Mouse (Mus musculus) stomach, embryonic 16.5 days (tissue): ENCODE measurements around the gene St8sia1. TPM values are rescaled to one million over a fixed set of nuclear protein-coding genes. Genes with fewer than 3 reads are reported as not detected.

ENCODE experiments used
- ATAC-seq: fragments of 200-750 bp; cut with Nextera tagmentation; 2 replicates; pipeline ENCODE4 v1.8.0; 2017; ENCODE audit warnings: moderate number of reproducible peaks, moderate TSS enrichment; ENCODE audit not compliant: insufficient read depth, low FRiP score
- H3K27ac ChIP-seq: fragments of 300-500 bp; sonication (generic); 2 replicates; pipeline ENCODE4 v1.5.1; 2014; ENCODE audit warnings: low read length
- H3K27me3 ChIP-seq: fragments of 300-500 bp; sonication (generic); 2 replicates; pipeline ENCODE4 v1.6.1; 2014; ENCODE audit warnings: low read length, control low read depth, mixed read lengths; ENCODE audit not compliant: control insufficient read depth, insufficient read depth
- H3K36me3 ChIP-seq: fragments of 300-500 bp; sonication (generic); 2 replicates; pipeline ENCODE4 v1.6.1; 2014; ENCODE audit warnings: low read length; ENCODE audit not compliant: control insufficient read depth, insufficient read depth
- H3K4me1 ChIP-seq: fragments of 300-500 bp; sonication (generic); 2 replicates; pipeline ENCODE4 v1.6.1; 2014; ENCODE audit warnings: low read length, control low read depth, mixed read lengths; ENCODE audit not compliant: control insufficient read depth, insufficient read depth
- H3K4me2 ChIP-seq: fragments of 300-500 bp; sonication (generic); 2 replicates; pipeline ENCODE4 v1.6.1; 2014; ENCODE audit warnings: low read depth, low read length, mixed read lengths
- H3K4me3 ChIP-seq: fragments of 300-500 bp; sonication (generic); replicated peaks from 2 replicates; pipeline ENCODE4 v1.5.1; 2014; ENCODE audit warnings: mild to moderate bottlenecking, low read length
- H3K9ac ChIP-seq: fragments of 300-500 bp; sonication (generic); 2 replicates; pipeline ENCODE4 v1.6.1; 2014; ENCODE audit warnings: low read length
- H3K9me3 ChIP-seq: fragments of 300-500 bp; sonication (generic); replicated peaks from 2 replicates; pipeline ENCODE4 v1.6.1; 2016; ENCODE audit warnings: low read length, control low read depth; ENCODE audit not compliant: control insufficient read depth
- WGBS: fragments of 180-500 bp; shearing (Covaris S2); extraction: QIAGEN DNeasy Blood & Tissue Kit; methylation state at CpG from one replicate; pipeline ENCODE4 v1.1.7; 2014; 5-methylcytosine and 5-hydroxymethylcytosine counted together
- polyA plus RNA-seq: library from polyadenylated mRNA; unstranded; fragments of >200 nt; fragmentation: Nextera tagmentation; extraction: Ambion mirVana; gene quantifications from 2 replicates; pipeline ENCODE4 v1.2.1, GENCODE M21; 2015

Gene St8sia1
- polyA plus RNA-seq, 1 experiment from 2014 or later: 1.1 TPM

DNA sequence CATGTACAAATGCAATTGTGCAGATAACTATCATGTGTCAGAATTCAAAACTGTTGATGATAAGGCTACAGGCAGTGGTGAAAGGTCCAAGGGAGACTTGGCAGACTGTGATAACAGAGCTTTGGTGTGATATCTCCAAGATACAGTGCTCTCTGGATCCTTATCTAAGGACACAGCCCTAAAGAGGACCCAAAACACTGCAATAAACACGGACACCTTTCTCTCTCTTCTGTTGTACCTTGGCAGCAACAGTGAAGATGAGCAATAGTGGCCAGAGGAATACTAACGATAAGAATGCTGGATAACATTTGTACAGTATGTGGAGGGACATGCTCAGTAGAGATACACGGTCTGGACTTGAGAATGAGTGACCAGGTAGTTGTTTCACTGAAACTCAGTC lies 55.8 kb downstream of the St8sia1 start:
- Histone ChIP-seq H3K27me3 (no peaks in the 10 kb centered on the region), H3K36me3 (no peaks in the 10 kb centered on the region), H3K4me2 (no peak overlapping the region), H3K9ac (no peak overlapping the region), H3K27ac (no peak overlapping the region), H3K4me1 (no peaks in the 10 kb centered on the region), H3K9me3 (no peaks in the 10 kb centered on the region), H3K4me3 (no peak overlapping the region)
- no peak for ATAC-seq
- 87% methylated on average over 3 of the region's 3 CpGs for WGBS

DNA sequence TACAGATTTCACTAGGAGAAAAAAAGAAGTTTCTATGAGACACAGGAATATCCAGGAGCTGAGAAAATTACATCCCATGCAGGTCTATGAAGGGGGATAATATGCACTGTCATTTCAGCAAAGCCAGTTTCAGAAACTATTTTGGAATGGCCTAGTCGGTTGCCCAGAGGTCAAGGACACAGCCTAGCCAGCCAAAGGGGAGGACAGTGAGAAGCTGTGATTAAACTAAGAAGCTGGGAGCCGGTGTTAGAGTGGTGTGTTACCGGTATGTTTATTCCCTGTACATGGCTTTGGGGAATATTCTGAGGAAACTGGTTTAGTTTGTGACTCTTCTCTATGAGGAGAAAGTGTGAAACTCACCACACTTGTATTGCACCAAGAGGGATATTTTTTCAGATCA lies 68.9 kb downstream of the St8sia1 start:
- Histone ChIP-seq H3K9me3 (no peaks in the 10 kb centered on the region), H3K4me2 (no peak overlapping the region), H3K4me1 (no peaks in the 10 kb centered on the region), H3K36me3 (no peaks in the 10 kb centered on the region), H3K9ac (no peak overlapping the region), H3K4me3 (no peak overlapping the region), H3K27me3 (no peaks in the 10 kb centered on the region), H3K27ac (no peak overlapping the region)
- 86% methylated on average over 3 of the region's 3 CpGs for WGBS
- ATAC-seq: no peak

DNA sequence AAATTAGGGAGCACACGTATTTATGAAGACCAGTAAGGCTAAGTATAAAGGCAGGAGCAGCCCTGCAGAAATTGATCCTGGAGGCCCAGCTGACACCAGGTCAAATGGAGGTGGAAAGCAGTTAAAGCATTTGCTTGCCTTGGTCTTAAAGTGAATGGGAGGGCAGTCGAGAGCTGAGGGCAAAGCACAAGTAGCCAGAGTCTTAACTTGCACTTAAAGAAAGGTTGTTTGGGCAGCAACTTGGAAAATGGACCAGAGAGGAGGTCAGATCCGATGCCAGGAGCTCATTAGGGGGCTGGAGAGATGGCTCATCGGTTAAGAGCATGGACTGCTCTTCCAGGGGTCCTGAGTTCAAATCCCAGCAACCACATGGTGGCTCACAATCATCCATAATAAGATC lies 70.5 kb downstream of the St8sia1 start:
- Histone ChIP-seq H3K27ac (no peak overlapping the region), H3K27me3 (no peaks in the 10 kb centered on the region), H3K9ac (no peak overlapping the region), H3K4me2 (no peak overlapping the region), H3K4me1 (no peaks in the 10 kb centered on the region), H3K9me3 (no peaks in the 10 kb centered on the region), H3K36me3 (no peaks in the 10 kb centered on the region), H3K4me3 (no peak overlapping the region)
- ATAC-seq: no peak
- 67% methylated on average over 4 of the region's 4 CpGs for WGBS

DNA sequence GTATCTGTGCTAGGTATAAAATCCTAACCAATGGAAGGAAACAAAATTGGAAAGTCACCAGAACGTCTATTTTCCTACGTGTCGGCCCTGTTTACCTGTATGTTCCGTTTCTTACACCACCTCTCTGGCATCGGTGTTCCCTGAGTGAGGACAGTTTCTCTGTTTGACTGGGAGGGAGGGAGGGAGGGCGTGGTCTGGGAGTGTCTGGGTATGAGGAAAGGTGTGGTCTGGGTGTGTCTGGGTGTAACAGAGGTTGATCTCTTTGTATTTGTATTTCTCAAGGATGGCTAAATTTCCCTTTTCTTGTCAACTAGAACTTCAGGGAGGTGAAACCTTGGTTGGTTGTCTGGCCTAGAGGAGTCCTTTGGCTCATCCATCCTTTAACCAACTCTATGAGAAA lies 73.9 kb downstream of the St8sia1 start:
- 83% methylated on average over 6 of the region's 6 CpGs for WGBS
- H3K4me1 ChIP-seq: no peaks in the 10 kb centered on the region

DNA sequence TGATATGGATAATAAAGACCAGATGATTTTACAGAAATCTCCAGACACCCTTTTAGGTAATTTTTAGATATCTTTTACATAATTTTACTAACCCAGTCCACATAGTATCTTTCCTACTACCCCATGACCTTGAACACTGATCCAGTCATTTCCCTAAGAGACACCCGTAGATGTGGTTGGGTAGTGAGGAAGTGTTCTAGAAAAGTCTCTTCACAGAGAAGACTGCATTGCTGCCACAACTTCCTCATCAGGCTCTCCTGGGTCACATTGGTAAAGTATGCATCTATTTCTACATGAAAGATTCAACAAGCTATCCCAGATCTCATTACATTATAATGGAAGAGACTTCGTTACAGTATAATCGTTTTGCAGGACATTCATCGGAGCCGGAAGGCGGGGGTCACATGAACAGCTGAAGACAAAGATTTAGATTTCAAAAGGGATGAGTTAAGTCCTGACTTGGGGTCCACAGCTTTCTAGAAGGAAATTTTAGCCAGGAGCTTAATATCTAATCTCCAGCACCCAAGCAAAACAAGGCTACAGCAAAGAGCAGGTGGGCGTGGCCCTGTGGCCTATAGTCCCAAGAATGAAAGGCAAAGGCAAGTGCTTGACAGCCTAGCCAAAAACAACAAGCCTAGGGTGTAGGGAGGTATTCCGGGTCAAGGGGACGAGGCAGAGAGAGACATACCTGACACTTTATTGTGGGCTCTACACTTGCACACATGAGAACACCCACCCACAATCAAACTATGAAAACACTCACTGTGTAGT lies 75.1 kb downstream of the St8sia1 start:
- H3K4me1 ChIP-seq: no peaks in the 10 kb centered on the region
- WGBS: 91% methylated on average over 9 of the region's 9 CpGs
- H3K36me3 ChIP-seq: no peaks in the 10 kb centered on the region
- no peak overlapping the region for H3K9ac ChIP-seq
- no peak overlapping the region for H3K4me2 ChIP-seq
- H3K27ac ChIP-seq: no peak overlapping the region
- no peaks in the 10 kb centered on the region for H3K27me3 ChIP-seq
- ATAC-seq: no peak
- no peak overlapping the region for H3K4me3 ChIP-seq
- no peaks in the 10 kb centered on the region for H3K9me3 ChIP-seq

More for the DNA sequence above, 73.9 kb downstream of the St8sia1 start:
- Histone ChIP-seq H3K4me3 (no peak overlapping the region), H3K27ac (no peak overlapping the region), H3K9me3 (no peaks in the 10 kb centered on the region), H3K36me3 (no peaks in the 10 kb centered on the region), H3K4me2 (no peak overlapping the region), H3K27me3 (no peaks in the 10 kb centered on the region), H3K9ac (no peak overlapping the region)
- ATAC-seq: no peak

DNA sequence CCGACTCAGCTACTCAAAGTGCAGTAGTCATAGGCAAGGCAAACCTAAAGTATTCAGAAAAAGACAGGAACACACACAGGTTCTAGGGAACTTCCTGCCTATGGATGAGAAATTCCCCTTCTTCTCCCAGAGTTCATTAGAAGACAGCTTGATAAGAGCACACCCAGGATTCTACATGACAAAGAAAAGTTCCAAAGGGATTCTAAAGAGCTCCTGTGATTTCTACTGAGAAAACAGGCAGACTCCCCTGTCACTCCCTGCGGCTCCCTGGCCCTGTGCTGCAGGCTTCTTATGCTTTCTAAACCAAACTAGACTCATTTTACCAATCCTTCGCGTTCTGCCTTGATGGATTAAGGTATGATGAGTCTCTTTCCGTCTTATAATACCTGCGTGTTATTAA lies 75.9 kb downstream of the St8sia1 start:
- H3K9ac ChIP-seq: no peak overlapping the region
- no peaks in the 10 kb centered on the region for H3K4me1 ChIP-seq
- no peak overlapping the region for H3K4me3 ChIP-seq
- H3K27ac ChIP-seq: no peak overlapping the region
- H3K4me2 ChIP-seq: no peak overlapping the region
- no peaks in the 10 kb centered on the region for H3K36me3 ChIP-seq
- H3K9me3 ChIP-seq: no peaks in the 10 kb centered on the region
- WGBS: 73% methylated on average over 6 of the region's 6 CpGs
- ATAC-seq: no peak
- H3K27me3 ChIP-seq: no peaks in the 10 kb centered on the region

DNA sequence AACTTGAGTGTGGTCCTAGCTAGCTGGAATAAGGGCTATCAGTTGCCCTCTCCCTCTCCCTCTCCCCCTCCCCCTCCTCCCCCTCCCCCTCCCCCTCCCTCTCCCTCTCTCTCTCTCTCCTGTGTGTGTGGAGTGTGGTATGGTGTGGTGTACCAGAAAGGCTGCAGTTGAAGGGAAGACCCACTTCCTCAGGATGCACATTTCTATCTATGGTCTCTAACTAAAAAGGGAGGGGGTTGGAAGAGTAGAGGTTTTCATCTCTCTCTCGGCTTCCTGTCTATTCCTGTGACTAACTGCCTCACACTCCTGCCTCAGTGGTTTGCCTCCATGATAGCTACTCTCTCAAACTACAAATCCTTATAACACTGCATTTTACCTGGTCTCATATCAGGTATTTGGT lies 76.9 kb downstream of the St8sia1 start:
- no peak for ATAC-seq
- H3K9me3 ChIP-seq: no peaks in the 10 kb centered on the region
- H3K27me3 ChIP-seq: no peaks in the 10 kb centered on the region
- WGBS: 69% methylated on average over 1 of the region's 1 CpGs
- H3K4me3 ChIP-seq: no peak overlapping the region
- H3K36me3 ChIP-seq: no peaks in the 10 kb centered on the region
- H3K27ac ChIP-seq: no peak overlapping the region
- H3K9ac ChIP-seq: no peak overlapping the region
- H3K4me1 ChIP-seq: no peaks in the 10 kb centered on the region
- no peak overlapping the region for H3K4me2 ChIP-seq

DNA sequence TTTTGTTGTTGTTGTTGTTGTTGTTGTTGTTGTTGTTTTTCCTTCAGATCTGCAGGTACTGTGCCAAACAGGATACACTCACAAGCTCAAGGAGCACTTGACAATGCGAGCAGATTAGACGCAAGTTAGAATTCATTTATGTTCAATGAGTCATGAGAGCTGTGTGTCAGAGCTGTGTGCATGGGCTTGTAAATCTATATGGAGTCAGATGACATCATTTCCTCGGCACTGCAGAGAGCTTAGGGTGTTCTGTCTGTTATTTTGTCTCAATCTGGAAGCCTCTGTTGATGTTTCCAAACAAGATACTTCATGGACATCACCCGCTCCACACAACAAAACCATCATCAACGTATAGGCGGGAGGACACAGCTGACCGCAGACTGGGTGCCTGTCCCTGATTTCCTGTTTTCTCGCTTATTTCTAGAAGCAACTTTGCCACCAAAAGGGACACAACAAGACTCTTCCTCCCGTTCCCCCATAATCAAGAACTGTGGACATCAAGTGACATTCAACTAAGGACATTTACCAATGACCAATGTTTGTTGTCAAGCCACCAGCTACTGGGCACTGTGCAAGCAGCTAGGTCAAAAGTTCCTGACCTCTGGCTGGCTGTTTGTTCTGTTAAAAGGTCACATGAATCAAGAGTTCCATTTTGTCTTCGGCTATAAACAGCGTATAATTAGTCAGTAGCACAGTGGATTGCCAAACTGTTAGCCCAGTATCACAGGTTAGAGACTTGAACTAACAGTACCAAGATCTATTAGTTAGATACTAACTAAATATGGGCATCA lies 78.7 kb downstream of the St8sia1 start:
- Histone ChIP-seq H3K4me2 (no peak overlapping the region), H3K9ac (no peak overlapping the region), H3K27ac (no peak overlapping the region), H3K4me1 (0 out of 2 replicates have a peak, but pooled peaks cover under 1% of the 10 kb centered on the region), H3K9me3 (no peaks in the 10 kb centered on the region), H3K4me3 (no peak overlapping the region), H3K36me3 (no peaks in the 10 kb centered on the region), H3K27me3 (no peaks in the 10 kb centered on the region)
- WGBS: 78% methylated on average over 11 of the region's 11 CpGs
- no peak for ATAC-seq

DNA sequence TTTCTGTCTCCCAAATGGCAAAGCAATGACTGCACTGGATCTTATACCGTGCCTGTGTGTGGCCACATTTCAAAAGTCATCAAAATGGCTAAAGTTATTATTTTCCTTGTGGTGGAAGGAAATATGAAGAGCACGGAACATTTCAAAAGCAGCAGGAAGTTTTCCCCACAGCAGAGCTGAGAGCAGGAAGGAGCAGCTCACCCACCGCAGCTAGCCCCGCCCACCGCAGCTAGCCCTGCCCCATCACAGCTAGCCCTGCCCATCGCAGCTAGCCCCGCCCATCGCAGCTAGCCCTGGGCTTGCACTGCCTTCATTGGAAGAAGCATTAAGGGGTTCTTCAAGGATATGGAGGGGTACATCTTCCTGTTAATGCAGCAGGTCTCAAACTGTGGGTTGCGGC lies 80.1 kb downstream of the St8sia1 start:
- Histone ChIP-seq H3K4me1 (peaks cover 9% of the 10 kb centered on the region), H3K36me3 (no peaks in the 10 kb centered on the region), H3K27ac (no peak overlapping the region), H3K4me2 (no peak overlapping the region), H3K9ac (no peak overlapping the region), H3K27me3 (no peaks in the 10 kb centered on the region), H3K9me3 (no peaks in the 10 kb centered on the region), H3K4me3 (no peak overlapping the region)
- 47% methylated on average over 9 of the region's 9 CpGs for WGBS
- ATAC-seq: no peak
